Mouse (Mus musculus) left cerebral cortex, adult 6 months (tissue): ENCODE results near the gene Gm5941. TPM values are rescaled to one million over a fixed set of nuclear protein-coding genes. Genes with fewer than 3 reads are reported as not detected.

Source experiments
- long read RNA-seq, 2 experiments: library from polyadenylated mRNA; unstranded; transcript quantifications; one replicate each; pipeline ENCODE4 v2.0.0; 2019 to 2020
- polyA plus RNA-seq: library from polyadenylated mRNA; unstranded; fragments of <200 nt; fragmentation: Nextera tagmentation; gene quantifications from 2 replicates; pipeline ENCODE4 v1.2.3, GENCODE M21; 2021

The Gm5941 gene
- not detected in 2 replicates for polyA plus RNA-seq
- long read RNA-seq, experiment 1, result 0 reads
- long read RNA-seq, experiment 2, result 0 reads

DNA sequence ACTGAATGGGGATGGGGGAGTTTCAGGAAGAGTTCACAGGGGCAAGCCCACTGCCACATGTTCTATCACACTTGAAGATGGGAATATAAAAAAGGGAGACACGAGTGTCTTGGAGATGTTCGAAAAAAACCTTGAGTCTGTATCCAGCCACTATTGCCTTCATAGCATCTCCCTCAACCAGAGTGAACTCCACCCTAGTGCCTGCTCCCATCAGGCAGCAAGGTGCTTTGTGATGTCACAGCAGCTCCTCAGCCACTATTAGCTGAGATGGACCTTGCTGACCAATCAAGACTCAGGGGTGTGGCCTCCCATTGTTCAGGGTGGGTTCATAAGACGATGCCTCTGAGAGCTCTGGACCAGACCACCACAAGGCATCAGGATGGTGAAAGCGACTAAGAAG lies at the start of gene Gm5941:
Gm5941 (plus strand) TSS at position 301 of the 400 bp plus-strand sequence.

Other genes starting within 250 kb of the Gm5941 start
- gene Mageb18, start 109.6 kb downstream of the Gm5941 start, polyA plus RNA-seq, result not detected in 2 replicates